Mouse (Mus musculus) limb, embryonic 12.5 days (tissue): ENCODE results near the gene Grin2d. TPM values are rescaled to one million over a fixed set of nuclear protein-coding genes. Genes with fewer than 3 reads are reported as not detected.
A peak's percentile ranks its signal among the peaks of the same experiment; 100 is the strongest.
"Not testable (repeated sequence)": the region's sequence is repeated elsewhere in the genome, so short reads cannot be mapped to it uniquely, and the experiment has no call there.

Source experiments
- ATAC-seq: fragments of 200-750 bp; cut with Nextera tagmentation; 2 replicates; pipeline ENCODE4 v1.8.0; 2017; ENCODE audit warnings: low read depth, moderate TSS enrichment; ENCODE audit not compliant: insufficient number of reproducible peaks, insufficient read depth, low FRiP score, low TSS enrichment
- H3K27ac ChIP-seq: fragments of 300-500 bp; sonication (generic); 2 replicates; pipeline ENCODE4 v1.5.1; 2016; ENCODE audit warnings: mild to moderate bottlenecking, moderate library complexity
- H3K27me3 ChIP-seq: fragments of 300-500 bp; sonication (generic); 2 replicates; pipeline ENCODE4 v1.6.1; 2016; ENCODE audit warnings: mild to moderate bottlenecking, moderate library complexity
- H3K36me3 ChIP-seq: fragments of 300-500 bp; sonication (generic); 2 replicates; pipeline ENCODE4 v1.6.1; 2016; ENCODE audit warnings: mild to moderate bottlenecking, moderate library complexity
- H3K4me1 ChIP-seq: fragments of 300-500 bp; sonication (generic); replicated peaks from 2 replicates; pipeline ENCODE4 v1.6.1; 2016
- H3K4me2 ChIP-seq: fragments of 300-500 bp; sonication (generic); 2 replicates; pipeline ENCODE4 v1.6.1; 2016; ENCODE audit warnings: mild to moderate bottlenecking, moderate library complexity
- H3K4me3 ChIP-seq: fragments of 300-500 bp; sonication (generic); replicated peaks from 2 replicates; pipeline ENCODE4 v1.5.1; 2016; ENCODE audit warnings: mild to moderate bottlenecking
- H3K9ac ChIP-seq: fragments of 300-500 bp; sonication (generic); replicated peaks from 2 replicates; pipeline ENCODE4 v1.6.1; 2016; ENCODE audit warnings: mild to moderate bottlenecking, moderate library complexity
- H3K9me3 ChIP-seq: fragments of 300-500 bp; sonication (generic); 2 replicates; pipeline ENCODE4 v1.6.1; 2016; ENCODE audit warnings: mild to moderate bottlenecking, moderate library complexity
- WGBS: fragments of 180-500 bp; shearing (Covaris S2); methylation state at CpG from one replicate; pipeline ENCODE4 v1.1.7; 2016; 5-methylcytosine and 5-hydroxymethylcytosine counted together
- polyA plus RNA-seq: library from polyadenylated mRNA; unstranded; fragments of >200 nt; fragmentation: Nextera tagmentation; extraction: Ambion mirVana; gene quantifications from 2 replicates; pipeline ENCODE4 v1.2.1, GENCODE M21; 2016

Grin2d gene
- polyA plus RNA-seq, 1 experiment from 2014 or later: 0.35 TPM

GRCm38 (mm10) chr7:45917004-45917704 lies 39.0 kb upstream of the Grin2d start:
- H3K4me1 ChIP-seq: peaks cover 58% of the 10 kb centered on the region
- WGBS: 21% methylated on average over 13 of the region's 13 CpGs

GRCm38 (mm10) chr7:45916056-45917003 lies 38.2 kb upstream of the Grin2d start:
- peak overlapping the region; percentile 48; the same call in 1 of the 2 replicates for H3K9ac ChIP-seq
- peak overlapping the region; percentile 92 for H3K27ac ChIP-seq
- H3K36me3 ChIP-seq: peaks cover 14% of the 10 kb centered on the region; the same call in 1 of the 2 replicates
- peak; percentile 88 for ATAC-seq
- peaks cover 52% of the 10 kb centered on the region for H3K4me1 ChIP-seq
- H3K4me2 ChIP-seq: peak overlapping the region; percentile 63
- peak overlapping the region; percentile 34 for H3K4me3 ChIP-seq
- 33% methylated on average over 26 of the region's 26 CpGs for WGBS
- H3K9me3 ChIP-seq: no peaks in the 10 kb centered on the region
- no peaks in the 10 kb centered on the region for H3K27me3 ChIP-seq

More at GRCm38 (mm10) chr7:45917004-45917704, 39.0 kb upstream of the Grin2d start:
- Histone ChIP-seq H3K9me3 (no peaks in the 10 kb centered on the region), H3K4me2 (peak overlapping the region; percentile 63), H3K27ac (peak overlapping the region; percentile 92), H3K4me3 (peak overlapping the region; percentile 34), H3K36me3 (peaks cover 14% of the 10 kb centered on the region; the same call in 1 of the 2 replicates), H3K9ac (peak overlapping the region; percentile 40), H3K27me3 (no peaks in the 10 kb centered on the region)
- ATAC-seq: 0 out of 2 replicates have a peak, but pooled peaks have one; percentile 13

GRCm38 (mm10) chr7:45915011-45915410 lies 36.8 kb upstream of the Grin2d start:
- Histone ChIP-seq H3K4me1 (peaks cover 41% of the 10 kb centered on the region), H3K9me3 (no peaks in the 10 kb centered on the region), H3K27ac (peak overlapping the region; percentile 3; the same call in 1 of the 2 replicates), H3K9ac (no peak overlapping the region), H3K27me3 (no peaks in the 10 kb centered on the region), H3K4me2 (no peak overlapping the region), H3K36me3 (peaks cover 27% of the 10 kb centered on the region), H3K4me3 (no peak overlapping the region)
- ATAC-seq: no peak
- WGBS: 80% methylated on average over 5 of the region's 5 CpGs

- Histone ChIP-seq H3K36me3 (peaks cover 34% of the 10 kb centered on the region), H3K9ac (no peak overlapping the region; the same call in 1 of the 2 replicates), H3K27ac (no peak overlapping the region), H3K4me1 (peaks cover 36% of the 10 kb centered on the region), H3K9me3 (no peaks in the 10 kb centered on the region), H3K4me2 (no peak overlapping the region), H3K27me3 (no peaks in the 10 kb centered on the region), H3K4me3 (no peak overlapping the region)
- 82% methylated on average over 6 of the region's 6 CpGs for WGBS
- ATAC-seq: no peak
These were observed 35.9 kb upstream of the Grin2d start for GRCm38 (mm10) chr7:45914067-45914466.

- Histone ChIP-seq H3K9ac (no peak overlapping the region), H3K4me2 (no peak overlapping the region), H3K4me1 (peaks cover under 1% of the 10 kb centered on the region; the same call in 1 of the 2 replicates), H3K27ac (no peak overlapping the region), H3K4me3 (no peak overlapping the region), H3K27me3 (no peaks in the 10 kb centered on the region), H3K36me3 (peaks cover 42% of the 10 kb centered on the region), H3K9me3 (no peaks in the 10 kb centered on the region)
- no peak for ATAC-seq
- whole genome bisulfite sequencing: 92% methylated on average over 16 of the region's 16 CpGs
These were observed 31.0 kb upstream of the Grin2d start for GRCm38 (mm10) chr7:45909145-45909544.

GRCm38 (mm10) chr7:45908384-45908783 lies 30.2 kb upstream of the Grin2d start:
- H3K4me2 ChIP-seq: no peak overlapping the region
- H3K4me1 ChIP-seq: no peaks in the 10 kb centered on the region
- H3K9me3 ChIP-seq: no peaks in the 10 kb centered on the region
- no peak overlapping the region for H3K9ac ChIP-seq
- H3K36me3 ChIP-seq: peaks cover 37% of the 10 kb centered on the region
- no peak overlapping the region for H3K27ac ChIP-seq
- ATAC-seq: no peak
- H3K4me3 ChIP-seq: no peak overlapping the region
- H3K27me3 ChIP-seq: no peaks in the 10 kb centered on the region

GRCm38 (mm10) chr7:45906622-45907021 lies 28.4 kb upstream of the Grin2d start:
- WGBS: 91% methylated on average over 9 of the region's 9 CpGs
- no peak overlapping the region for H3K9ac ChIP-seq
- peaks cover 32% of the 10 kb centered on the region for H3K36me3 ChIP-seq
- no peak overlapping the region for H3K4me2 ChIP-seq
- H3K27ac ChIP-seq: no peak overlapping the region
- no peaks in the 10 kb centered on the region for H3K9me3 ChIP-seq
- no peak for ATAC-seq
- no peak overlapping the region for H3K4me3 ChIP-seq
- H3K4me1 ChIP-seq: no peaks in the 10 kb centered on the region
- no peaks in the 10 kb centered on the region for H3K27me3 ChIP-seq

- Histone ChIP-seq H3K9me3 (no peaks in the 10 kb centered on the region), H3K4me2 (no peak overlapping the region), H3K36me3 (no peaks in the 10 kb centered on the region), H3K4me1 (no peaks in the 10 kb centered on the region), H3K27me3 (no peaks in the 10 kb centered on the region), H3K4me3 (no peak overlapping the region), H3K9ac (no peak overlapping the region), H3K27ac (0 out of 2 replicates have a peak overlapping the region, but pooled peaks have one; percentile 45)
- 65% methylated on average over 11 of the region's 12 CpGs for WGBS
- ATAC-seq: no peak
These were observed 24.4 kb upstream of the Grin2d start for GRCm38 (mm10) chr7:45902481-45903002.

GRCm38 (mm10) chr7:45901562-45901961 lies 23.4 kb upstream of the Grin2d start:
- no peaks in the 10 kb centered on the region for H3K4me1 ChIP-seq
- no peak overlapping the region for H3K27ac ChIP-seq
- H3K36me3 ChIP-seq: no peaks in the 10 kb centered on the region
- ATAC-seq: no peak
- H3K4me3 ChIP-seq: no peak overlapping the region
- 49% methylated on average over 5 of the region's 5 CpGs for WGBS
- no peak overlapping the region for H3K4me2 ChIP-seq
- H3K9me3 ChIP-seq: no peaks in the 10 kb centered on the region
- H3K27me3 ChIP-seq: no peaks in the 10 kb centered on the region
- no peak overlapping the region for H3K9ac ChIP-seq

GRCm38 (mm10) chr7:45898125-45898524 lies 19.9 kb upstream of the Grin2d start:
- ATAC-seq, H3K4me1 ChIP-seq, H3K9ac ChIP-seq, H3K9me3 ChIP-seq, H3K36me3 ChIP-seq, H3K27ac ChIP-seq, H3K27me3 ChIP-seq: not testable (repeated sequence)
- Histone ChIP-seq H3K4me2 (peak overlapping the region; percentile 76), H3K4me3 (peak overlapping the region; percentile 50; the same call in 1 of the 2 replicates)
- 51% methylated on average over 4 of the region's 4 CpGs for WGBS

GRCm38 (mm10) chr7:45897258-45897757 lies 19.1 kb upstream of the Grin2d start:
- peak overlapping the region; percentile 68 for H3K27ac ChIP-seq
- H3K4me1 ChIP-seq: no peaks in the 10 kb centered on the region

More at GRCm38 (mm10) chr7:45897258-45897757, 19.1 kb upstream of the Grin2d start:
- H3K4me3 ChIP-seq: peak overlapping the region; percentile 50
- no peaks in the 10 kb centered on the region for H3K36me3 ChIP-seq
- no peaks in the 10 kb centered on the region for H3K27me3 ChIP-seq
- peak; percentile 63 for ATAC-seq
- H3K9me3 ChIP-seq: no peaks in the 10 kb centered on the region
- peak overlapping the region; percentile 76 for H3K4me2 ChIP-seq
- WGBS: 2% methylated on average over 19 of the region's 19 CpGs
- peak overlapping the region; percentile 65 for H3K9ac ChIP-seq
